Mouse (Mus musculus): Measurements from ENCODE around the gene Pla2g7.
"Not testable (repeated sequence)": the region's sequence is repeated elsewhere in the genome, so short reads cannot be mapped to it uniquely, and the experiment has no call there.

Gene Pla2g7

GRCm38 (mm10) chr17:43567992-43568888 is at the start of gene Pla2g7:
Gene Pla2g7, plus strand, starts transcription at chr17:43568098.
- no peak for DNase-seq (ENCODE audit: low spot score)

GRCm38 (mm10) chr17:43518644-43519409 is 49.1 kb upstream of the Pla2g7 start:
- no peak for DNase-seq (ENCODE audit: low spot score)

- DNase-seq (ENCODE audit: low spot score): no peak
These were observed 47.7 kb upstream of the Pla2g7 start for GRCm38 (mm10) chr17:43520166-43520565.

- no peak for DNase-seq (ENCODE audit: low spot score)
These were observed 37.4 kb upstream of the Pla2g7 start for GRCm38 (mm10) chr17:43530507-43530906.

GRCm38 (mm10) chr17:43531192-43531591 is 36.7 kb upstream of the Pla2g7 start:
- no peak for DNase-seq (ENCODE audit: low spot score)

GRCm38 (mm10) chr17:43534362-43535222 is 33.3 kb upstream of the Pla2g7 start:
- DNase-seq (ENCODE audit: low spot score): no peak

GRCm38 (mm10) chr17:43536841-43537240 is 31.1 kb upstream of the Pla2g7 start:
- not testable (repeated sequence) for DNase-seq (ENCODE audit: low spot score)

- no peak for DNase-seq (ENCODE audit: low spot score)
These were observed 29.1 kb upstream of the Pla2g7 start for GRCm38 (mm10) chr17:43538767-43539166.

- no peak for DNase-seq (ENCODE audit: low spot score)
These were observed 24.4 kb upstream of the Pla2g7 start, which contains the start of gene Ankrd66 for GRCm38 (mm10) chr17:43543539-43543938. Gene Ankrd66, minus strand, starts transcription at chr17:43543639.

- no peak for DNase-seq (ENCODE audit: low spot score)
These were observed 23.9 kb upstream of the Pla2g7 start for GRCm38 (mm10) chr17:43544040-43544439.

GRCm38 (mm10) chr17:43551122-43551630 is 16.7 kb upstream of the Pla2g7 start:
- DNase-seq (ENCODE audit: low spot score): no peak

GRCm38 (mm10) chr17:43554516-43555403 is 13.1 kb upstream of the Pla2g7 start:
- DNase-seq (ENCODE audit: low spot score): no peak

GRCm38 (mm10) chr17:43557104-43557503 is 10.8 kb upstream of the Pla2g7 start:
- DNase-seq (ENCODE audit: low spot score): no peak

GRCm38 (mm10) chr17:43557541-43558090 is 10.3 kb upstream of the Pla2g7 start:
- no peak for DNase-seq (ENCODE audit: low spot score)

- DNase-seq (ENCODE audit: low spot score): no peak
These were observed 9.2 kb upstream of the Pla2g7 start for GRCm38 (mm10) chr17:43558678-43559077.

- no peak for DNase-seq (ENCODE audit: low spot score)
These were observed 4.5 kb upstream of the Pla2g7 start for GRCm38 (mm10) chr17:43563192-43563987.

GRCm38 (mm10) chr17:43567593-43567991 is 306 bp upstream of the Pla2g7 start:
- no peak for DNase-seq (ENCODE audit: low spot score)

GRCm38 (mm10) chr17:43569287-43569686 is 1.4 kb downstream of the Pla2g7 start:
- DNase-seq (ENCODE audit: low spot score): no peak

- DNase-seq (ENCODE audit: low spot score): no peak
These were observed 5.8 kb downstream of the Pla2g7 start for GRCm38 (mm10) chr17:43573624-43574073.

All from urinary bladder, postnatal 10 days (tissue).